ENCODE assay signal across 30 mouse cellular contexts in genomic region chr9:103252906-103253305, GRCm38 (mm10). TPM values are rescaled to one million over a fixed set of nuclear protein-coding genes. Genes with fewer than 3 reads are reported as not detected.
DNase-seq lines count a peak whose midpoint lies in the region; ATAC-seq and TF ChIP-seq lines count a peak whose summit lies in the region.
"Had no signal": no experiment of that assay in that cellular context is flagged by ENCODE, and none has a peak within 500 bp of the region (broad histone marks: within the 10 kb centered on the region; RNA-seq: fewer than 3 reads in every experiment).

No protein-coding gene starts in this region.

- H3K4me1 ChIP-seq in hindbrain, postnatal 0 days (ENCODE audit: insufficient read depth, low read length): no peaks in the 10 kb centered on the region
- H3K4me1 ChIP-seq in hindbrain, embryonic 14.5 days (replicated peaks; ENCODE audit: control insufficient read depth, insufficient read depth, low read length): no peaks in the 10 kb centered on the region
- H3K4me1 ChIP-seq: embryonic facial prominence, embryonic 13.5 days; forebrain, embryonic 12.5 days; liver, embryonic 12.5 days; midbrain, embryonic 13.5 days; stomach, embryonic 15.5 days had no signal

- no peak overlapping the region for H3K9ac ChIP-seq in hindbrain, postnatal 0 days (replicated peaks; ENCODE audit: low read length)
- H3K9ac ChIP-seq in hindbrain, embryonic 14.5 days: no peak overlapping the region
- H3K9ac ChIP-seq: embryonic facial prominence, embryonic 13.5 days; forebrain, embryonic 12.5 days; heart, embryonic 15.5 days; liver, embryonic 12.5 days; lung, embryonic 14.5 days; midbrain, embryonic 13.5 days; stomach, embryonic 15.5 days had no signal

- TF ChIP-seq CTCF in hindbrain, postnatal 0 days (IDR thresholded peaks at IDR 0.05; ENCODE audit: low read depth): no peak

- no peaks in the 10 kb centered on the region for H3K9me3 ChIP-seq in hindbrain, postnatal 0 days (ENCODE audit: low read length)
- 0 out of 2 replicates have a peak, but pooled peaks cover 7% of the 10 kb centered on the region for H3K9me3 ChIP-seq in hindbrain, embryonic 14.5 days (ENCODE audit: control insufficient read depth, low read length)
- H3K9me3 ChIP-seq: embryonic facial prominence, embryonic 13.5 days; heart, embryonic 15.5 days; hindbrain, embryonic 10.5 days; liver, embryonic 12.5 days; midbrain, embryonic 13.5 days; stomach, embryonic 15.5 days had no signal

- peak; percentile 37 for DNase-seq in adrenal gland, postnatal 10 days
- no peak for DNase-seq in adrenal gland, adult 18-20 months (ENCODE audit: low spot score in 2 of 2)
- peak; percentile 22 for DNase-seq in gastrocnemius, postnatal 10 days
- no peak for DNase-seq in gastrocnemius, postnatal 4 days (ENCODE audit: low spot score in 2 of 2)
- peak; percentile 25 for DNase-seq in hindbrain, postnatal 0 days (ENCODE audit: low spot score)
- no peak for DNase-seq in hindbrain, embryonic 14.5 days (ENCODE audit: low spot score)
- DNase-seq in right cerebral cortex, postnatal 10 days (ENCODE audit: low spot score in 2 of 2): peak; percentile 37 to 47
- DNase-seq in right cerebral cortex, postnatal 14 days: no peak
- DNase-seq: cerebellum, adult 11-12 months; cerebellum, postnatal 36 days; embryo, embryonic 11 days; kidney, adult 2 months; lung, embryonic 14.5 days; thymus, postnatal 25 days had no signal

- no peaks in the 10 kb centered on the region for H3K36me3 ChIP-seq in hindbrain, postnatal 0 days (ENCODE audit: insufficient read depth, low read length)
- H3K36me3 ChIP-seq in hindbrain, embryonic 14.5 days (replicated peaks; ENCODE audit: control insufficient read depth, insufficient read depth): no peaks in the 10 kb centered on the region
- H3K36me3 ChIP-seq: embryonic facial prominence, embryonic 13.5 days; forebrain, embryonic 12.5 days; heart, embryonic 15.5 days; hindbrain, embryonic 10.5 days; midbrain, embryonic 13.5 days; stomach, embryonic 15.5 days had no signal

- WGBS in hindbrain, postnatal 0 days: 67% methylated on average over 5 of the region's 5 CpGs
- WGBS in hindbrain, embryonic 14.5 days: 94% methylated on average over 5 of the region's 5 CpGs

- no peaks in the 10 kb centered on the region for H3K27me3 ChIP-seq in hindbrain, postnatal 0 days (ENCODE audit: insufficient read depth, low read length)
- H3K27me3 ChIP-seq in hindbrain, embryonic 14.5 days (ENCODE audit: control insufficient read depth, insufficient read depth, low read length): no peaks in the 10 kb centered on the region
- H3K27me3 ChIP-seq: embryonic facial prominence, embryonic 13.5 days; forebrain, embryonic 12.5 days; heart, embryonic 15.5 days; liver, embryonic 12.5 days; midbrain, embryonic 13.5 days; stomach, embryonic 15.5 days had no signal

- ATAC-seq in hindbrain, postnatal 0 days: no peak
- ATAC-seq in hindbrain, embryonic 14.5 days (ENCODE audit: low FRiP score): no peak
- ATAC-seq: CD4-positive, CD25-positive, alpha-beta regulatory T cell, adult 4 months; inflammation-experienced regulatory T-cells, adult 6 months; liver, embryonic 12.5 days; midbrain, embryonic 13.5 days had no signal

- H3K27ac ChIP-seq in hindbrain, postnatal 0 days: no peak overlapping the region
- H3K27ac ChIP-seq in hindbrain, embryonic 14.5 days: no peak overlapping the region
- H3K27ac ChIP-seq: embryonic facial prominence, embryonic 13.5 days; forebrain, embryonic 12.5 days; heart, embryonic 15.5 days; hindbrain, embryonic 10.5 days; kidney, postnatal 0 days; liver, embryonic 12.5 days; midbrain, embryonic 13.5 days; stomach, embryonic 15.5 days had no signal

- no peak overlapping the region for H3K4me2 ChIP-seq in hindbrain, postnatal 0 days (ENCODE audit: low read depth, low read length)
- no peak overlapping the region for H3K4me2 ChIP-seq in hindbrain, embryonic 14.5 days (replicated peaks)
- H3K4me2 ChIP-seq: embryonic facial prominence, embryonic 13.5 days; forebrain, embryonic 12.5 days; heart, embryonic 15.5 days; liver, embryonic 12.5 days; lung, embryonic 14.5 days; midbrain, embryonic 13.5 days; stomach, embryonic 15.5 days had no signal

- H3K4me3 ChIP-seq in hindbrain, postnatal 0 days (ENCODE audit: low read length): no peak overlapping the region
- no peak overlapping the region for H3K4me3 ChIP-seq in hindbrain, embryonic 14.5 days (replicated peaks; ENCODE audit: low read length)
- H3K4me3 ChIP-seq: embryonic facial prominence, embryonic 13.5 days; erythroblast, embryonic 14.5 days; forebrain, embryonic 12.5 days; heart, embryonic 15.5 days; hindbrain, embryonic 10.5 days; liver, embryonic 12.5 days; midbrain, embryonic 13.5 days; stomach, embryonic 15.5 days had no signal

RNA-seq across cellular contexts. Expression of gene Trf, which starts 22.7 kb away (rescaled TPM):
- 1,000 to 10,000 TPM; 3,036 to 6,940 TPM for total RNA-seq in adrenal gland, postnatal 10 days (2021)
- total RNA-seq in adrenal gland, adult 18-20 months (2021): 100 to 1,000 TPM; 175 to 264 TPM
- 10 to 100 TPM; 12.1 to 27.5 TPM for total RNA-seq in gastrocnemius, postnatal 10 days (2021)
- 10 to 100 TPM; 24.5 to 82.3 TPM for total RNA-seq in gastrocnemius, postnatal 4 days (2021)
- 20.2 and 44.2 TPM in 2 replicates for total RNA-seq in hindbrain, postnatal 0 days (2014; rRNA removed)
- polyA plus RNA-seq in hindbrain, postnatal 0 days (2015; fragmentation: Nextera tagmentation; extraction: Ambion mirVana): 42.1 and 45.4 TPM in 2 replicates
- polyA plus RNA-seq in hindbrain, embryonic 14.5 days (2014; fragmentation: Nextera tagmentation; extraction: Ambion mirVana): 45.3 and 49.7 TPM in 2 replicates

RNA-seq across cellular contexts. Expression of gene Gm20425, which starts 22.8 kb away (rescaled TPM):
- total RNA-seq in adrenal gland, postnatal 10 days (2021): 10 to 100 TPM; 13.9 to 18.0 TPM
- 10 to 100 TPM; 17.9 to 18.4 TPM for total RNA-seq in adrenal gland, adult 18-20 months (2021)
- 1 to 10 TPM; 4.7 to 5.1 TPM for total RNA-seq in gastrocnemius, postnatal 10 days (2021)
- 1 to 10 TPM; 5.7 to 8.6 TPM for total RNA-seq in gastrocnemius, postnatal 4 days (2021)
- total RNA-seq in hindbrain, postnatal 0 days (2014; rRNA removed): 0.99 and 3.7 TPM in 2 replicates
- 3.3 and 5.2 TPM in 2 replicates for polyA plus RNA-seq in hindbrain, postnatal 0 days (2015; fragmentation: Nextera tagmentation; extraction: Ambion mirVana)
- polyA plus RNA-seq in hindbrain, embryonic 14.5 days (2014; fragmentation: Nextera tagmentation; extraction: Ambion mirVana): 0.48 and 4.0 TPM in 2 replicates
- total RNA-seq: monocyte, adult 5-6 weeks; neutrophil, adult 5-6 weeks had no signal
- polyA plus RNA-seq: erythroblast, embryonic 14.5 days; hindbrain, embryonic 10.5 days; kidney, adult 2 months; large intestine, adult 2 months; limb, embryonic 11.5 days; lung, embryonic 14.5 days; midbrain, embryonic 13.5 days had no signal

RNA-seq across cellular contexts. Expression of gene Srprb, which starts 51.0 kb away (rescaled TPM):
- 10 to 100 TPM; 21.9 to 26.8 TPM for total RNA-seq in adrenal gland, postnatal 10 days (2021)
- total RNA-seq in adrenal gland, adult 18-20 months (2021): 10 to 100 TPM; 34.3 to 50.9 TPM
- 10 to 100 TPM; 15.3 to 17.0 TPM for total RNA-seq in gastrocnemius, postnatal 10 days (2021)
- total RNA-seq in gastrocnemius, postnatal 4 days (2021): 10 to 100 TPM; 19.8 to 22.3 TPM
- 55.3 and 58.1 TPM in 2 replicates for total RNA-seq in hindbrain, postnatal 0 days (2014; rRNA removed)
- polyA plus RNA-seq in hindbrain, postnatal 0 days (2015; fragmentation: Nextera tagmentation; extraction: Ambion mirVana): 43.1 and 44.3 TPM in 2 replicates
- polyA plus RNA-seq in hindbrain, embryonic 14.5 days (2014; fragmentation: Nextera tagmentation; extraction: Ambion mirVana): 54.1 and 64.9 TPM in 2 replicates

RNA-seq across cellular contexts. Expression of gene 1300017J02Rik, which starts 52.0 kb away (rescaled TPM):
- total RNA-seq in adrenal gland, postnatal 10 days (2021): 10 to 100 TPM; 22.6 to 51.8 TPM
- total RNA-seq in adrenal gland, adult 18-20 months (2021): not detected
- total RNA-seq in gastrocnemius, postnatal 10 days (2021): under 1 TPM in 1 of 2 experiments, not detected in 1; 0.43 TPM
- 1 to 10 TPM; 1.2 to 1.4 TPM for total RNA-seq in gastrocnemius, postnatal 4 days (2021)
- total RNA-seq in hindbrain, postnatal 0 days (2014; rRNA removed): 0.31 and 0.54 TPM in 2 replicates
- polyA plus RNA-seq in hindbrain, postnatal 0 days (2015; fragmentation: Nextera tagmentation; extraction: Ambion mirVana): 0.50 and 1.0 TPM in 2 replicates
- 0.50 and 0.73 TPM in 2 replicates for polyA plus RNA-seq in hindbrain, embryonic 14.5 days (2014; fragmentation: Nextera tagmentation; extraction: Ambion mirVana)
- total RNA-seq: granulocyte monocyte progenitor cell, adult 5-6 weeks; monocyte, adult 5-6 weeks had no signal
- polyA plus RNA-seq: CD4-positive, CD25-positive, alpha-beta regulatory T cell, adult 4 months; inflammation-experienced regulatory T-cells, adult 6 months; large intestine, adult 2 months had no signal

RNA-seq across cellular contexts. Expression of gene Topbp1, which starts 52.1 kb away (rescaled TPM):
- 10 to 100 TPM; 34.2 to 46.8 TPM for total RNA-seq in adrenal gland, postnatal 10 days (2021)
- total RNA-seq in adrenal gland, adult 18-20 months (2021): 10 to 100 TPM; 17.7 to 29.2 TPM
- total RNA-seq in gastrocnemius, postnatal 10 days (2021): 10 to 100 TPM; 17.7 to 24.0 TPM
- total RNA-seq in gastrocnemius, postnatal 4 days (2021): 10 to 100 TPM; 36.7 to 40.4 TPM
- 24.9 and 26.0 TPM in 2 replicates for total RNA-seq in hindbrain, postnatal 0 days (2014; rRNA removed)
- polyA plus RNA-seq in hindbrain, postnatal 0 days (2015; fragmentation: Nextera tagmentation; extraction: Ambion mirVana): 20.3 and 21.3 TPM in 2 replicates
- 22.6 and 22.8 TPM in 2 replicates for polyA plus RNA-seq in hindbrain, embryonic 14.5 days (2014; fragmentation: Nextera tagmentation; extraction: Ambion mirVana)

Comparison
In these comparisons a context has a peak if more than half of its experiments do, and no peak if none do; other contexts are left out.
1. DNase-seq: peak in adrenal gland, postnatal 10 days (single experiment), gastrocnemius, postnatal 10 days (single experiment), hindbrain, postnatal 0 days (single experiment) and right cerebral cortex, postnatal 10 days (2 of 2); none in adrenal gland, adult 18-20 months (0 of 2), gastrocnemius, postnatal 4 days (0 of 2), hindbrain, embryonic 14.5 days (single experiment) and right cerebral cortex, postnatal 14 days (single experiment).
2. RNA of gene Trf, which starts 22.7 kb away (total RNA-seq): 3,036 to 6,940 TPM in adrenal gland, postnatal 10 days; 175 to 264 TPM in adrenal gland, adult 18-20 months, 24.5 to 82.3 TPM in gastrocnemius, postnatal 4 days, 20.2 to 44.2 TPM in hindbrain, postnatal 0 days and 12.1 to 27.5 TPM in gastrocnemius, postnatal 10 days; every median in the first group is over 10 times any median in the second.